Mouse (Mus musculus) bone marrow, adult 2 months (tissue): ENCODE results near the gene Dnajb2.

Source experiments
- CTCF ChIP-seq: fragments of 200-500 bp; IDR thresholded peaks from 2 replicates; pipeline ENCODE4 v1.5.1; 2011; ENCODE audit warnings: low read length, control low read depth; ENCODE audit not compliant: control insufficient read depth, insufficient read depth
- POLR2A ChIP-seq: fragments of 200-500 bp; IDR thresholded peaks from 2 replicates; pipeline ENCODE4 v1.6.1; 2011; ENCODE audit warnings: low read depth, mild to moderate bottlenecking, control low read depth, low read length, borderline replicate concordance; ENCODE audit not compliant: control insufficient read depth

DNA sequence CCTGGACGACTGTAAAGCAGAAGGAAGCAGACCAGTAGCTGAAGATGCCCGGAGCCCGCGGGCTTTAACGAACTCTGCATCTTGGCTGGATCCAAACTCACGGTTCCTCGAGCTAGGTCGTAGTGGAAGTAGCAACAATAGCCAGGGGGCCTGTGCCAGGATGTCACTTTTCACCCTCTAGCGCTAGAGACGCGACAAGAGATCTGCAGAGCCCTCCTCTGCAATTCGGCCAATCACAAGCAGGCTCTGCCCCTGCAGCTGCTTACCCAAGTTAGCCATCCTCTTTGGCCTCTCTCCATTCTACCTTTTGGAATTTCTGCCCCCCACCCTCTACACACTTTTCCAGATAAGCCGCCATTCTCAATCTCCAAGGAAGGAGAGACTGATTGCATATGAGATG lies 42.0 kb downstream of the Dnajb2 start, which contains the start of gene Resp18:
- TF ChIP-seq CTCF (no peak), POLR2A (no peak)
